Mouse (Mus musculus) bone marrow macrophage, adult 2 months (primary cell): ENCODE data around the gene Nuak2.

ENCODE experiments used
- CTCF ChIP-seq: IDR thresholded peaks from 2 replicates; pipeline ENCODE4 v1.5.1; 2012; ENCODE audit warnings: low read depth, mild to moderate bottlenecking, low read length, moderate library complexity
- POLR2A ChIP-seq: IDR thresholded peaks from 2 replicates; pipeline ENCODE4 v1.6.1; 2012; ENCODE audit warnings: mild to moderate bottlenecking, low read depth, low read length, borderline replicate concordance

- peak; percentile 89 for TF ChIP-seq CTCF
- TF ChIP-seq POLR2A, result no peak
Observed at GRCm38 (mm10) chr1:132355841-132356242, 39.9 kb downstream of the Nuak2 start.
